Mouse (Mus musculus): ENCODE results near the gene Txnrd2. TPM values are rescaled to one million over a fixed set of nuclear protein-coding genes. Genes with fewer than 3 reads are reported as not detected.
A peak's percentile ranks its signal among the peaks of the same experiment; 100 is the strongest.

Txnrd2 gene
- polyA plus RNA-seq, 1 experiment, result not detected

- H3K4me3 ChIP-seq (ENCODE audit: insufficient read depth, low read depth, low read length), result no peak overlapping the region
- H3K27ac ChIP-seq (ENCODE audit: insufficient read depth, low read depth, low read length), result no peak overlapping the region
- peaks cover 16% of the 10 kb centered on the region for H3K4me1 ChIP-seq (ENCODE audit: control insufficient read depth, insufficient read depth, low read length)
- WGBS, result 90% methylated on average over 8 of the region's 8 CpGs
- TF ChIP-seq CTCF (IDR thresholded peaks at IDR 0.05; ENCODE audit: insufficient read depth, low read depth, low read length), result no peak
- TF ChIP-seq POLR2A (IDR thresholded peaks at IDR 0.05; ENCODE audit: insufficient read depth, low read depth, low read length), result no peak
Measured at GRCm38 (mm10) chr16:18429641-18430040, 3.5 kb downstream of the Txnrd2 start.

- Histone ChIP-seq H3K27ac (ENCODE audit: insufficient read depth, low read depth, low read length) (no peak overlapping the region), H3K4me3 (ENCODE audit: insufficient read depth, low read depth, low read length) (no peak overlapping the region), H3K4me1 (ENCODE audit: control insufficient read depth, insufficient read depth, low read length) (peaks cover 8% of the 10 kb centered on the region)
- no peak for TF ChIP-seq POLR2A (IDR thresholded peaks at IDR 0.05; ENCODE audit: insufficient read depth, low read depth, low read length)
- no peak for TF ChIP-seq CTCF (IDR thresholded peaks at IDR 0.05; ENCODE audit: insufficient read depth, low read depth, low read length)
- WGBS, result 89% methylated on average over 8 of the region's 8 CpGs
Measured at GRCm38 (mm10) chr16:18430641-18431212, 4.5 kb downstream of the Txnrd2 start.

- no peaks in the 10 kb centered on the region for H3K4me1 ChIP-seq (ENCODE audit: control insufficient read depth, insufficient read depth, low read length)
- no peak overlapping the region for H3K27ac ChIP-seq (ENCODE audit: insufficient read depth, low read depth, low read length)
- TF ChIP-seq POLR2A (IDR thresholded peaks at IDR 0.05; ENCODE audit: insufficient read depth, low read depth, low read length), result no peak
- TF ChIP-seq CTCF (IDR thresholded peaks at IDR 0.05; ENCODE audit: insufficient read depth, low read depth, low read length), result no peak
- no peak overlapping the region for H3K4me3 ChIP-seq (ENCODE audit: insufficient read depth, low read depth, low read length)
- 92% methylated on average over 5 of the region's 5 CpGs for WGBS
Measured at GRCm38 (mm10) chr16:18433341-18433920, 7.2 kb downstream of the Txnrd2 start.

GRCm38 (mm10) chr16:18436128-18436527 lies 9.9 kb downstream of the Txnrd2 start:
- Histone ChIP-seq H3K4me3 (ENCODE audit: insufficient read depth, low read depth, low read length) (no peak overlapping the region), H3K27ac (ENCODE audit: insufficient read depth, low read depth, low read length) (no peak overlapping the region), H3K4me1 (ENCODE audit: control insufficient read depth, insufficient read depth, low read length) (no peaks in the 10 kb centered on the region)
- 90% methylated on average over 6 of the region's 6 CpGs for WGBS
- TF ChIP-seq POLR2A (IDR thresholded peaks at IDR 0.05; ENCODE audit: insufficient read depth, low read depth, low read length), result no peak
- TF ChIP-seq CTCF (IDR thresholded peaks at IDR 0.05; ENCODE audit: insufficient read depth, low read depth, low read length), result no peak

- 21% methylated on average over 8 of the region's 8 CpGs for WGBS
- Histone ChIP-seq H3K27ac (ENCODE audit: insufficient read depth, low read depth, low read length) (no peak overlapping the region), H3K4me1 (ENCODE audit: control insufficient read depth, insufficient read depth, low read length) (peaks cover 5% of the 10 kb centered on the region; the same call in 1 of the 2 replicates), H3K4me3 (ENCODE audit: insufficient read depth, low read depth, low read length) (no peak overlapping the region)
- TF ChIP-seq POLR2A (IDR thresholded peaks at IDR 0.05; ENCODE audit: insufficient read depth, low read depth, low read length) (no peak), CTCF (IDR thresholded peaks at IDR 0.05; ENCODE audit: insufficient read depth, low read depth, low read length) (peak; percentile 91)
Measured at GRCm38 (mm10) chr16:18443385-18443841, 17.2 kb downstream of the Txnrd2 start.

GRCm38 (mm10) chr16:18447243-18447642 lies 21.1 kb downstream of the Txnrd2 start:
- Histone ChIP-seq H3K4me1 (ENCODE audit: control insufficient read depth, insufficient read depth, low read length) (peaks cover 26% of the 10 kb centered on the region), H3K4me3 (ENCODE audit: insufficient read depth, low read depth, low read length) (no peak overlapping the region), H3K27ac (ENCODE audit: insufficient read depth, low read depth, low read length) (no peak overlapping the region)
- TF ChIP-seq POLR2A (IDR thresholded peaks at IDR 0.05; ENCODE audit: insufficient read depth, low read depth, low read length) (no peak), CTCF (IDR thresholded peaks at IDR 0.05; ENCODE audit: insufficient read depth, low read depth, low read length) (no peak)

GRCm38 (mm10) chr16:18448104-18448503 lies 21.9 kb downstream of the Txnrd2 start:
- peaks cover 33% of the 10 kb centered on the region for H3K4me1 ChIP-seq (ENCODE audit: control insufficient read depth, insufficient read depth, low read length)
- H3K27ac ChIP-seq (ENCODE audit: insufficient read depth, low read depth, low read length), result no peak overlapping the region
- WGBS, result 60% methylated on average over 6 of the region's 6 CpGs
- H3K4me3 ChIP-seq (ENCODE audit: insufficient read depth, low read depth, low read length), result no peak overlapping the region
- TF ChIP-seq CTCF (IDR thresholded peaks at IDR 0.05; ENCODE audit: insufficient read depth, low read depth, low read length) (no peak), POLR2A (IDR thresholded peaks at IDR 0.05; ENCODE audit: insufficient read depth, low read depth, low read length) (no peak)

GRCm38 (mm10) chr16:18449005-18449404 lies 22.8 kb downstream of the Txnrd2 start:
- peaks cover 41% of the 10 kb centered on the region for H3K4me1 ChIP-seq (ENCODE audit: control insufficient read depth, insufficient read depth, low read length)
- TF ChIP-seq CTCF (IDR thresholded peaks at IDR 0.05; ENCODE audit: insufficient read depth, low read depth, low read length) (no peak), POLR2A (IDR thresholded peaks at IDR 0.05; ENCODE audit: insufficient read depth, low read depth, low read length) (no peak)
- WGBS, result 98% methylated on average over 4 of the region's 4 CpGs

GRCm38 (mm10) chr16:18451486-18452181 lies 25.4 kb downstream of the Txnrd2 start:
- Histone ChIP-seq H3K4me3 (ENCODE audit: insufficient read depth, low read depth, low read length) (no peak overlapping the region), H3K4me1 (ENCODE audit: control insufficient read depth, insufficient read depth, low read length) (peaks cover 53% of the 10 kb centered on the region), H3K27ac (ENCODE audit: insufficient read depth, low read depth, low read length) (peak overlapping the region; percentile 39)
- TF ChIP-seq POLR2A (IDR thresholded peaks at IDR 0.05; ENCODE audit: insufficient read depth, low read depth, low read length), result no peak
- no peak for TF ChIP-seq CTCF (IDR thresholded peaks at IDR 0.05; ENCODE audit: insufficient read depth, low read depth, low read length)
- WGBS, result 49% methylated on average over 9 of the region's 9 CpGs

More at GRCm38 (mm10) chr16:18449005-18449404, 22.8 kb downstream of the Txnrd2 start:
- H3K4me3 ChIP-seq (ENCODE audit: insufficient read depth, low read depth, low read length), result no peak overlapping the region
- no peak overlapping the region for H3K27ac ChIP-seq (ENCODE audit: insufficient read depth, low read depth, low read length)

Measured in olfactory bulb, adult 2 months (tissue).